Mouse (Mus musculus) fat pad, adult 2 months (tissue): ENCODE measurements around the gene Tjp3.

Experiments
- DNase-seq: peaks from one replicate; pipeline ENCODE4 v3.0.0-alpha.2; 2011; ENCODE audit warnings: low read depth, low spot score; ENCODE audit errors: extremely low read depth

The Tjp3 gene

GRCm38 (mm10) chr10:81273842-81274241 is 17.5 kb downstream of the Tjp3 start:
- no peak for DNase-seq

- DNase-seq: no peak
Measured at GRCm38 (mm10) chr10:81272356-81272755, 19.0 kb downstream of the Tjp3 start.

GRCm38 (mm10) chr10:81268643-81269412 is 22.6 kb downstream of the Tjp3 start:
- no peak for DNase-seq

- DNase-seq: no peak
Measured at GRCm38 (mm10) chr10:81268056-81268455, 23.3 kb downstream of the Tjp3 start.

GRCm38 (mm10) chr10:81266211-81267105 is 24.9 kb downstream of the Tjp3 start, which contains the start of the genes Mrpl54 and Apba3:
Gene Mrpl54 (minus strand): TSS chr10:81266934.
Gene Apba3 (plus strand): TSS chr10:81266960.
- no peak for DNase-seq

GRCm38 (mm10) chr10:81265540-81265939 is 25.8 kb downstream of the Tjp3 start:
- DNase-seq: no peak

- DNase-seq: no peak
Measured at GRCm38 (mm10) chr10:81261025-81261424, 30.4 kb downstream of the Tjp3 start.

- DNase-seq: no peak
Measured at GRCm38 (mm10) chr10:81259225-81259884, 32.0 kb downstream of the Tjp3 start.

GRCm38 (mm10) chr10:81257158-81258039 is 34.0 kb downstream of the Tjp3 start:
- DNase-seq: no peak

GRCm38 (mm10) chr10:81254886-81255285 is 36.5 kb downstream of the Tjp3 start:
- DNase-seq: no peak

- DNase-seq: no peak
Measured at GRCm38 (mm10) chr10:81252424-81253419, 38.7 kb downstream of the Tjp3 start, which contains the start of gene Matk. Gene Matk (plus strand): TSS chr10:81252935.

- no peak for DNase-seq
Measured at GRCm38 (mm10) chr10:81249442-81249841, 41.9 kb downstream of the Tjp3 start.

GRCm38 (mm10) chr10:81247804-81248203 is 43.6 kb downstream of the Tjp3 start:
- no peak for DNase-seq

GRCm38 (mm10) chr10:81245166-81245565 is 46.2 kb downstream of the Tjp3 start:
- no peak for DNase-seq

GRCm38 (mm10) chr10:81244595-81244994 is 46.8 kb downstream of the Tjp3 start:
- no peak for DNase-seq

GRCm38 (mm10) chr10:81244146-81244545 is 47.2 kb downstream of the Tjp3 start:
- no peak for DNase-seq

- no peak for DNase-seq
Measured at GRCm38 (mm10) chr10:81242021-81242420, 49.4 kb downstream of the Tjp3 start.

- no peak for DNase-seq
Measured at GRCm38 (mm10) chr10:81240876-81241275, 50.5 kb downstream of the Tjp3 start.

- no peak for DNase-seq
Measured at GRCm38 (mm10) chr10:81238618-81239017, 52.8 kb downstream of the Tjp3 start.
